Mouse (Mus musculus) liver, adult 2 months (tissue): ENCODE measurements around the gene Il2rb.

Experiments used
- CTCF ChIP-seq: fragments of 200-500 bp; IDR thresholded peaks from 2 replicates; pipeline ENCODE4 v1.5.1; 2011; ENCODE audit warnings: low read depth, low read length, control low read depth
- POLR2A ChIP-seq: fragments of 200-500 bp; IDR thresholded peaks from 2 replicates; pipeline ENCODE4 v1.6.1; 2011; ENCODE audit warnings: low read length, control low read depth; ENCODE audit not compliant: insufficient read depth; ENCODE audit errors: extremely low read depth

DNA sequence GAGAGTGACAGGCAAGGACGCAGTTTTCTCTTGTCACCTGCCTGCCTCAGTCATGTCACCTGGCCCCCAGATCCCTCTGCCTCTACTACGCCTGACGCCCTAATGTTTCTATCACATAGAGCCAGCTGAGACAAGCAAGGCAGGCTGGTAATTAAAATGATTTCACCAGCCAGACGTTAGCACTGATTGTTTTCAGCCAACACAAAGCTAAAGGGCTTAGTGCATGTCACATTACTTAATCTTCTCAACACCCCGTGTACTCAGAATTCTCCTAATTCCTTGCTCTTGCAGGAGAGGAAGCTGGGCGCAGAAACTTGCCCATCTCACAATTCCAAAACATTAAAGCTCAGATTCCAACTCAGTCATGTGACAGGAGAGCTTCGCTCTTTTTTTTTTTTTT, 13.4 kb upstream of the Il2rb start:
- no peak for TF ChIP-seq POLR2A
- TF ChIP-seq CTCF, result no peak
